Mouse (Mus musculus): ENCODE data around the gene Prkcb.

- TF ChIP-seq CTCF (IDR thresholded peaks at IDR 0.05) = no peak
- no peak for TF ChIP-seq EP300 (IDR thresholded peaks at IDR 0.05; ENCODE audit: insufficient read depth, low read depth, low read length)
- TF ChIP-seq POLR2A (IDR thresholded peaks at IDR 0.05; ENCODE audit: insufficient read depth, low read depth, low read length) = no peak
Observed at GRCm38 (mm10) chr7:122389633-122390032, 101.1 kb downstream of the Prkcb start.

Measured in heart, adult 2 months (tissue).